Mouse (Mus musculus): ENCODE data around the gene Ermap. TPM values are rescaled to one million over a fixed set of nuclear protein-coding genes. Genes with fewer than 3 reads are reported as not detected.

The Ermap gene
- polyA plus RNA-seq (2017; shearing (Covaris generic)): 0.53 TPM

GRCm38 (mm10) chr4:119189864-119190263 lies at the start of gene Ermap:
Ermap (minus strand) TSS chr4:119190011.

DNA sequence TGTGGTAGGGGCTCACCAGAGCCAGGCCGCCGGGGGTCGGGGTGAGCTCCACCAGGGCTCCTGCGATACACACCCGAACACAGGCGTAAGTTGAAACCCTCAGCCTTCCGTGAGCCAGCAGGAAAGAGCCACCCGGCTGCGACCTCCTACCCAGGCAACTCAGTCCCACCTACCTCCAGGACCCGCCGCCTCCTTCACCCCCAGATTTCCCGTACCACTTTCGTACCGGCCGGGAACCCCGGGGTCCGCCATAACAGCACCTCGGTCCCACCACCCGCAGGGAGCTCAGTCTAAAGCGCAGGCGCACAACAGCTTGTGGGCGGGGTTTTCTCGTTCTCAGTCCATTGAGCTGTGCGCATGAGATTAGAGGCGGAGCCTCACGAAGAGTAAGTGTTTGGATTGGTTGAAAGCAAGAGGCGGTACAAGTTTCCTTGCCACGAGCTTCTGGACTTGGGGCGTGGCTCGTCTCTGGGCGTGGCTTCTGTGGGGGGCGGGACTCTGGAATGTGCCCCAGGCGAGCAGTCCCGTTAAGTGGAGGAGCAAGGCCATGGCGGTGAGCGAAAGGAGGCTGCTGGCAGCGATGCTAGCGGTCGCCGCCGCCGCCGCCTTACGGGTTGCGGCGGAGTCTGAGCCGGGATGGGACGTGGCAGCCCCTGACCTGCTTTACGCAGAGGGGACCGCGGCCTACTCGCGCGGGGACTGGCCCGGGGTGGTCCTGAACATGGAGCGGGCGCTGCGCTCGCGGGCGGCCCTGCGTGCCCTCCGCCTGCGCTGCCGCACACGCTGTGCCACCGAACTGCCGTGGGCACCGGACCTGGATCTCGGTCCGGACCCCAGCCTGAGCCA lies 42.8 kb upstream of the Ermap start, which contains the start of the genes AU022252 and P3h1:
AU022252 (minus strand) TSS at position 303 of the 846 bp plus-strand sequence.
P3h1 (plus strand) TSS at position 506 of the 846 bp plus-strand sequence.

DNA sequence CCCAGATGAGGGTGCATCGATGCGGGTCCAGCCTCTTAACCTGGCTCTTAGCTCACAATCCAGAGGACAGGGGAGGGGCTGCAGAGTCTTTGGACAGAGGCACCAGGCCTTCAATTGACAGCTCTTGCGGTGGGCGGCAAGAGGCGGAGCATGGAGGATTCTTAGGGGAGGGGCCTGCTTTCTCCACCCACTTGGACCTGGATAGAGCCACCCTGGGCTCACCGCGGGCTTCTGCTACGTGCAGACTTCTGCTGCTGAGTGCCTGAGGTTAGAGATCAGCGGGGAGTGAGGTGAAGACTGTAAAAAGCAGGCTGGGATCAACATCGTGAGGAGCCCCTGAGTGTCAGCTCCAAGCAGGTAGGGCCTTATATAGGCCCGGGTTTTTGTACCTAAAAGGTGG lies 28.4 kb upstream of the Ermap start, which contains the start of gene Tmem269:
Tmem269 (minus strand) TSS at position 49 of the 400 bp plus-strand sequence.

DNA sequence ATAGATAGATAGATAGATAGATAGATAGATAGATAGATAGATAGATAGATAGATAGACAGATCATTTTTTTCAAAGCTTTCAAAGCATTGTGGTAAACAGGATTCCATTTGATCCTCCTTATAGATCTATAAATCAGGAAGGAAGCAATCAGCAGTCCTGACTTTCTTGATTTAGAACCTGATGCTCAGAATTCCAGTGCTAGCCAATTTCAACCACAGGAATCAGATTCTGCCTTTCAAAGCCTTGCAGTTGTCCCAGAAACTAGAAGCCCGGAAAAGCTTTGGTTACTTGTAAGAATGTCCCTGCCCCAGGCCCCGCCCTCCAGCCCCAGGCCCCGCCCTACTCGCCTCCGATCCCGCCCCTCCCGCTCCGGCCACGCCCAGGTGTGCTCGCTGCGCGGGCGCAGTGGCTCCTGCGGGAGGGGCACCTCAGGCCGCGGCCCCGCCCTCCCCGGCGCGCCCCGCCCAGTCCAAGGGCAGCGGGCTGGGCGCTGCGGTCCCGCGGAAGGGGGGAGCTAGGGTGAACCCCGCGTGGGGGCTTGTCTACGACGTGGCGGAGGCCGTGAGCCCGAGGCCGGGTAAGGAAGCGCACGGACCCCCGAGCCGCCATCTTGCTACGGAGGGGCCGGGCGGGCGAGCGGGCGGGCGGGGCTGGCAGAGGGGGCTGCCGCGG lies 5.2 kb upstream of the Ermap start, which contains the start of gene Svbp:
Svbp (plus strand) TSS at position 398 of the 673 bp plus-strand sequence.

DNA sequence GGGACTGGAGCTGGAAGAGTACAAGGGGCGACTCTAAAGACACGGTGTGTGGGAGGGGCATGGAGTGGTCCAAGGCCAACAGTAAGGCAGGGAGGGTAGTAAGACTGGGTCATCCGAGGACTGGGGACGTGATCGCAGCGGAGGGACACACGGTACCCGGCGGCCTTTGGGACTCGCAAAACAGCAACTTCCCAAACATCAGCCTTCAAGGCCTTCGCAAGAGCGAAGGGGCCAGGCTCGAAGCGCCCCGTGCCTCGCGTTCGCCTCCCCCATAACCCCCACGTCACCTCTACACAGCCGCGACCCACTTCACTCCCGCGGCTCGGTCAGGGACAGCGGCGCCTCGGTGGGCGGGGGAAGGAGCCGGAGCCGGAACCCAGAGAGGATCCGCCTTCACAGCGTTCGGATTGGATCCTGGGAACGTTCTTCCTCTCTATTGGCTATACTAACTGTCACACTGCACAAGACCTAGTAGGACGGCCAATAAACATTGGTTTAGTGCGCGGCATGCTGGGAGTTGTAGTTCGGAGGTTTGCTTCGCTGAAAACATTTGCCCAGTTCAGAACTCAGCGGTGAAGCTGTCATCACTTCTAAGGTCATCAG lies 15.9 kb downstream of the Ermap start, which contains the start of gene Zfp691:
Zfp691 (minus strand) TSS at position 345 of the 603 bp plus-strand sequence.

Other genes with a start within 250 kb of the Ermap start
- gene Lao1, start 228.4 kb downstream of the Ermap start, polyA plus RNA-seq (2017; shearing (Covaris generic)): not detected
- 54.3 TPM for gene Slc2a1, start 81.3 kb downstream of the Ermap start, polyA plus RNA-seq (2017; shearing (Covaris generic))
- 2.1 TPM for gene Zfp691, start 15.8 kb downstream of the Ermap start, polyA plus RNA-seq (2017; shearing (Covaris generic))
- gene Svbp, start 5.3 kb upstream of the Ermap start, polyA plus RNA-seq (2017; shearing (Covaris generic)): 67.0 TPM
- gene Tmem269, start 28.2 kb upstream of the Ermap start, polyA plus RNA-seq (2017; shearing (Covaris generic)): 0.73 TPM
- 16.7 TPM for gene AU022252, start 42.7 kb upstream of the Ermap start, polyA plus RNA-seq (2017; shearing (Covaris generic))
- 3.9 TPM for gene P3h1, start 42.9 kb upstream of the Ermap start, polyA plus RNA-seq (2017; shearing (Covaris generic))
- not detected for gene Cldn19, start 65.4 kb upstream of the Ermap start, polyA plus RNA-seq (2017; shearing (Covaris generic))
- 478 TPM for gene Ybx1, start 104.6 kb upstream of the Ermap start, polyA plus RNA-seq (2017; shearing (Covaris generic))
- gene Ppih, start 130.5 kb upstream of the Ermap start, polyA plus RNA-seq (2017; shearing (Covaris generic)): 47.9 TPM
- gene Ccdc30, start 225.5 kb upstream of the Ermap start, polyA plus RNA-seq (2017; shearing (Covaris generic)): 7.9 TPM
- gene Ppcs, start 232.4 kb upstream of the Ermap start, polyA plus RNA-seq (2017; shearing (Covaris generic)): 61.3 TPM
- gene Zmynd12, start 232.8 kb upstream of the Ermap start, polyA plus RNA-seq (2017; shearing (Covaris generic)): 0.78 TPM